Mouse (Mus musculus): ENCODE results near the gene Mul1.

The Mul1 gene

DNA sequence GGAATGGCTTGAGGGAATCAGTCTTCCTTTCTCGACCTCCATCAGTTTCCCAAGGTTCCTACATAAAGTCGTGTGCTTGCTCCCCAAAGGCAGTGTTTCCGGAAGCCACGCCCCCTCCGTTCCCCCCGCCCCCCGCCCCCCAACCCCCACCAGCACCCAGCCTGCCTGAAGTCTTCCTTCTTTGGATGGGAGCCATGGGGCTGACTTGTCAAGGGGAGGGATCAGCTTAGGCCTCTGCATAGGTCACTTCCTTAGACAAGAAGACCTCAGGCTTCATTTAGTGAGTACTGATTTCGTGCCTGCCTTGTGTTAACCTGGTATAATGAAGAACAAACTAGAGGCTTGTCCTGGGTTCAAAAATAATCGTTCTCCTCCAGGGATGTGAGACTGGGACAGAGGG lies 26.4 kb downstream of the Mul1 start:
- DNase-seq (ENCODE audit: low read depth, low spot score): no peak

DNA sequence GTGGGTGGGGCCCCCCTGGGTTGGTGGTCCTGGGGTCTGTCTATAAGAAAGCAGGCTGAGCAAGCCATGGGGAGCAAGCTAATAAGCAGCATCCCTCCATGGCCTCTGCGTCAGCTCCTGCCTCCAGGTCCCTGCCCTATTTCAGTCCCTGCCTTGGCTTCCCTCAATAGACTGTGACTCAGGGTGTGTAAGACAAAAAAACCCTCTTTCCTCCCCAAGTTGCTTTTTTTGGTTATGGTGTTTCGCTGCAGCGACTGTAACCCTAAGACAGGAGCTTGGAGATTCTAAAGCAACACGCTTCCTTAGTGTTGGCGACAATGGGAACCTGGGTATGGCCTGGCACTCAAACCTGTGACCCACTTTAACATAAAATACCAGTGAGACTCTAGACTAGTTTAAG lies 27.0 kb downstream of the Mul1 start:
- DNase-seq (ENCODE audit: low read depth, low spot score): no peak

DNA sequence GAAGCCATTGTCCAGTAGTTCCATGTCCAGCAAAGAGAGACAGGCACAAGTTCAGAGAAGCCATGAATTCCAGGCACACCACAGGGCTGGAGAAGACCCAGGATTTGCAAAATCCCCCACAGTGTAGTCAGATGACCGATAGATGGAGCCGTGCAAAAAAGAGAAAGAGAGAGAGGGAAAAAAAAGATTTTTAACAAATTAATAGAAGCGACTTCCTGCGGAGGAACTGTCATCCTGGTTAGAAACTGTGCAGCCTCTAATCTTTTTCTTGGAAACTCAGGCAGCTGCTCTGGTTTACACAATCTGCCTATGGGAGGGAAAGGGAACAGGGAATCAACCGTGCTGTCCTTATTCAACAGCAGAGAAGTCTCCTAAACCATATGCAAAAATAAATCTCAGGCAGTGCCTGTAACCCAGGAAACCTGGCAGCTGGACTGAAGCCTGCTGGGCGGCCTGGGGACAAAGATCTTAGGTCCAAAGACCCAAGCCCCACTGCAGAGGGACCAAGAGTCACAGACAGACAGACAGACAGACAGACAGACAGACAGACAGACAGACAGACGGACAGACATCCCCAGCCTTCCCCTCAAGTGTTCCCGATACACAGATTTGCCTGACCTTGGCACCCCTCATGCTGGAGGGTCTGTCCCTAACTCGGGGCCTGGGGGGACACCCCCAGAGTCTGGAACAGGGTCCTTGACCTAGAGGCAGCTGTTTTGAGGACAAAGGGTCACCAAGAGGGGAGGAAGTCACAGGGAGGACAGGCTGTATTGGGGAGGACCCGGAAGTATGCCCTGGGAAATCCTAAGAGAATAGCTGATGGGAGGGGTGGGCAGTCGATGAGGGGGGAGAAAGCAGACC lies 28.7 kb downstream of the Mul1 start:
- DNase-seq (ENCODE audit: low read depth, low spot score): no peak

DNA sequence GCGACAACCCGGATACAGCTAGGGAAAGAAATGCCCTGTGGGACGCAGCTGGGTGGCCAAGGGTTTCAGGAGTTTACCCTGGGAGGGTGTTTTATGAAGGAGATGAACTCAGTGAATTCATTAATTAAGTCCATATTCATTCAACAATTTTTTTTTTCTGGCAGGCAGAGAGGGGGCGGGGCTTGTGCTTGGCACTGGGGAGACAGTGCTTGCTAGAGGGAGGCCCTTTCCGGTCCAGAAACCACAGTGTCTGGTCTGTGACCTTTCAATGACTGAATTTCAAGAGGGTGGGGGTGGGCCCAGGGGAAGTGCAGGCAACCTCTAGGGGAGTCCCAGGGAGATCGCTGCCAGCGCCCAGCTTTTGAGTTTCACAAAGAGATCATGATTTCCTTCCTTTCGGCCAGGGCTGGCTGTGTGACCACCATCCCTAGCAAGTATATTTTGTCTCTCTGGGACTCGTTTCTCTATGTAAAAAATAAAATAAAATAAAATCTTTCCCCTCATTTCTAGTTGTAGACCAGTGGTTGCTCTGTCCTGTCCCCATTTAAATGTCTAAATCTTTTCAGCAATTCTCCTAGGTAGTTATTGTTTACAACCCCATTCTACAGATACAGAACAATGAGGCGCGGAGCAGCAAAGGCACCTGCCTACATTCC lies 29.5 kb downstream of the Mul1 start:
- DNase-seq (ENCODE audit: low read depth, low spot score): peak; percentile 81

DNA sequence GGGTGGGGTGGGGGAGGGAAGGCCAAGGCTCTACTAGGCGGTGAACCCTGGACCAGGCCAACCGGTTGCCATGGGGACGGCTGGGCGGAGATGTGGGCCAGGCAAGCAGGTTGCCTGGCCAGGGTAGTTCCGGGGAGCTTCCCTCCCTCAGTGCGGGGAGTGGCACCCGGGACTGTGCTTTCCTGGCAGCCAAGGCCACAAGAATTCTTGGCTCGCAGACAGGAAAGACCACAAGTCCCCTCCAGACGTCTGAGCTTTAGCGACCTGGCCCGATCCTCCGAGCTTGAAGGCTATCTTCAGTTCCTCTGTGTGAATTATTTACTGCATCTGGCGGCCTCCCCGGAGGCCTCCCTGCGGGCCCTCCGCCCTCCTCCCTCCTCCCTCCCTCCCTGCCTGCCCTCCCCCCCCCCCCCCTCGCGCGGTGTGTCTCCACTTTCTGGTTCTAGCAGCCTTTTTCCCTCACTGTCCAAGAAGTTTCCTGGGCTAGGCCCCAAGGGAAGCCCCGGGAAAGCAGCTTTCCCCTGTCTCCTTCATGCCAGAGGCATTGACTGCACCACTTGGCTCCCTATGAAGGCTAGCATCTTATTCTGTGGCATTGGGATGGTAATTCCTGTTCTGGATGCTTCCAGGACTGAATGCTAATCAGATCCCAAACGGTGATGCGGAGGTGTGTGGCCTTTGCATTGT lies 30.3 kb downstream of the Mul1 start:
- DNase-seq (ENCODE audit: low read depth, low spot score): peak; percentile 38

DNA sequence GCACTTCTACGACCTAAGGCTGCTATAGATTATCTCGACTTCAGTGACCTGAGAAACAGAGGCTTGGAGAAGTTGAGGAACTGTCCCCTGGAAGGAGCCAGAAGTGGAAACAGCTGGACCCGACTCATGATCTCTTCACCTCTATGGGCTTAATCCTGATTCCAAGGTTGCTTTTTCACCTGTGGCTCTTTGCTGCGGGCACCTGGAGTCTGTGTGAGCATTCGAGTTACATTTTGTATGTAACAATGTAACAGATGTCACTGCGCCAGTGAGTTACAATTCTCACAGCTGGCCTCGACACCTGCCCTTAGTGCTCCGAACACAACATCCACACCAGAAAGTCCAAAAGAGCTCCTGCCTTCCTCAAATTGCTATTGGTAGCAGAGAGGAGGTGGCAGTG lies 31.0 kb downstream of the Mul1 start:
- DNase-seq (ENCODE audit: low read depth, low spot score): no peak

DNA sequence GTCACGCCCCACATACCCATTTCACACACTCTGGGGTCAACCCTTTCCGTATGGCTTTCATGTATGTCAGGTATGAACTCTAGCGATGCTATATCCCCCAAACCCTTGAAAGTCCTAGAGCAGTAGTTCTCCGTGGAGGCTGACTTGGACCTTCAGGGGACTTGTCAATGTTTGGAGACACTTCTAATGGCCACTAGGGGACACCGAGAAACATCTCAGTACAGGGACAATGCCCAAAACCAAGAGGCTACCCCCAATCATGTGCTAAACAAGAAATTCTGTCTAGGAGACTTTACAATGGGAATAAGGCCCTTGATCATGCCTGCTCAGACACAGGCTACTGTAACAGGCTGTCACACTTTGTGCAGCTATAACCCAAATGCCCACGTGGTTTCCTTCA lies 32.2 kb downstream of the Mul1 start:
- DNase-seq (ENCODE audit: low read depth, low spot score): no peak

DNA sequence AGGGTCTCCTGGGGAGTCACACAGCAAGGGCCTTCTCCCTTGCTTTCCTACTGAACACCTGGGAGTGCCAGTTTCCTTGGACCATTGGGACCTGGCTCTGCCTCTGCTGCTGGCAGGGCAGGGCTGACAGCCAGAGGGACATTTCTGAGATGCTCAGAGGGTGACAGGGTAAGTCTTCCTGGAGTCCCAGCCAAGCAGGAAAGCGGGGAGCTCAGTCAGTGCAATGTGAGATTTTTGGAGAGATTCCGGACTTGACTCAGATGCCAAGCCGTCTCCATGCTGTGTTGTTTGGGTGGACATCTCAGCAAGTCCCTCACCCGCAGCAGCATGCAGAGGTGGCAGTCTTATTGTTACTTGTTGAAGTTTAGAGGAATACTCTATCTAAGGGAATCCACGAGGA lies 33.0 kb downstream of the Mul1 start:
- DNase-seq (ENCODE audit: low read depth, low spot score): no peak

DNA sequence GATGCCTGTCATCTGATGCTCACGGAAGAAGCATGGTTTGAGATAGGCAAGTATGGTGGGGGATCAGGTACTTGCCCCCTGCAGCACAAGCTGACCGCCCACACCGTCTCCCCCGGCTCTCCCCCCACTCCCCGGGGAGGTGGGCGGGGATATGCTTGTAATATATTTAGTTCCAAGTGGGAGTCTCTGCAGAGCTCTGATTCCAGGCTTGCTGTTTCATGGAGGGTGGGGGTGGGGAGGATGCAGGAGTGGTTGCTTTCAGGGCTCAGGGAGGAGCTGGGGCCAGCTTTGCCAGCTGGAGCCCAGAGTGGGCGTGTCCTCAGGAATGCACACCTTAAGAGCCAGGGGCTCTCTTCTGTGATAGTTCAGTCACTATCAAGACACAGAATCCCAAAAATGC lies 34.6 kb downstream of the Mul1 start:
- DNase-seq (ENCODE audit: low read depth, low spot score): no peak

DNA sequence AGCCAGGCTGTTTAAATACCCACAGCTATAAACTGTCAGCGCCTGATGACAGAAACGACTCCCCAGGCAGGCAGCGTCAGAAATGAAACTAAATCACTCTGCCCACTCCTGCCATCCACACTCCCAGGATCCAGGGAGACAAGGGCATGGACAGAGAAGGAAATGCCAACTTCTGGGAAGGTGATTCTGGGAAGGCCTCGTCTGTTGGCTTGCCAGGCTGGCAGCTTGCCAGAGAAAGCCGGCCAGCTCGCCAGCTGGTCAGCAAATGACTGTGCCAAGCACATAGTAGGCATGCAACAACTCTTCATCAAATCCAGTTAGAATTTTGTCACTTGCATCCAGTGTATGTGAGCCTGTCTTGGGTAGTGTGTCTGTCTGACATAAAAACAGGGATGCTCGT lies 36.8 kb downstream of the Mul1 start:
- no peak for DNase-seq (ENCODE audit: low read depth, low spot score)

DNA sequence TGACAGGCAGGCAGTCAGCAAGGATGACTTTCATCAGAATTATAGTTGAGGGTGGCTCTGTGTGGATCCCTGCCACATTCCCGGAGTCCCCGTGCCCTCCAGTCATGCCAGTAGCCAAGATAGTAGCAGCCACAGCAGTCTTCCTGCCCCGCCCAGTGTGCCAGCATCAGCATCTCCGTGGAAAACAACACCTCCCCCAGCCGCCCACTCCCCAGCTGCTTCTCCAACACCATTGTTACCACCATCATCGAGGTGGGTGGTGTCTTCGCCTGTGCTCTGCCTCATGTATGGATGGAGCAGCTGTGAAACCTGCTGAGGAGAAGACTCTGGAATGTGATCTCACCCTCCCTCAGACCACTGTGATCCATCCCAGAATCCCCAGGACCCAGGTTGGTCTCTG lies 45.1 kb downstream of the Mul1 start:
- no peak for DNase-seq (ENCODE audit: low read depth, low spot score)

DNA sequence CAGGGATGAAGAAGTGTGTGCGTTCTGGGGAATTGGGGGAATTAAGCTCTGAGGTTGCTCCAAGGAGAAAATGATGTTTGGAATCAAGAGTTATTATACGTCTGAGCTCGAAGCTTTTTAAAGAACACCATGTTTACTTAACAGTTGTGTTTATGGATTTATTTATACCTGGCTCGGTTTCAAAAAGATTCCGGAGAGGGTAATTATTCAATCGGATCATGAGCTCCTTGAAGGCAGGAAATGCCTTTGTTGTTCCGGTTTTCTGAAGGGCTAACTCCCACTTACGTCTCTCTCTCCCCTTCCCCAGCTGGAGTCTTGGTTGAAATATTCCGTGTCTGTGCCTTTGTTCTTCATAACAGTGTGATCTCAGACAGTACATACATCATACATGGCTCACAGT lies 46.5 kb downstream of the Mul1 start:
- DNase-seq (ENCODE audit: low read depth, low spot score): no peak

DNA sequence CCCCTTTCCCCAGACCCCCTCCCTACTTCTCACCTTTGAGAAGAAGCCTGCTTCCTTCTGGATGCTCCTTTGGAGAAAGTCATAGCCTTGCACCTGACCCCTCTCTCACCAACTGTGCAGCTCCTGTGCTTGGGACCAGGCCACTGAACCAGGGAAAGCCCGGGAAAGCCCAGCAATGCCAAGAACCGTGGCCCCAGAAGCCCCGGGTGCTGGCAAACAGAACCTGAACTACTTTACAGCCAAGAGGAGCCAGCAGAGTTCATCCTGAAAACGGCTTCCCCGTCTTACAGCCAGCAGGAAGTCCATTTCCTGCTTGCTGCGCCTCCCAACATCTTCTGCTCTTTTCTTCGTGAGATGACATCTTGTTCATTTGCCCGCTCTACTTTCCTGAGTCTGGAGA lies 48.2 kb downstream of the Mul1 start:
- no peak for DNase-seq (ENCODE audit: low read depth, low spot score)

DNA sequence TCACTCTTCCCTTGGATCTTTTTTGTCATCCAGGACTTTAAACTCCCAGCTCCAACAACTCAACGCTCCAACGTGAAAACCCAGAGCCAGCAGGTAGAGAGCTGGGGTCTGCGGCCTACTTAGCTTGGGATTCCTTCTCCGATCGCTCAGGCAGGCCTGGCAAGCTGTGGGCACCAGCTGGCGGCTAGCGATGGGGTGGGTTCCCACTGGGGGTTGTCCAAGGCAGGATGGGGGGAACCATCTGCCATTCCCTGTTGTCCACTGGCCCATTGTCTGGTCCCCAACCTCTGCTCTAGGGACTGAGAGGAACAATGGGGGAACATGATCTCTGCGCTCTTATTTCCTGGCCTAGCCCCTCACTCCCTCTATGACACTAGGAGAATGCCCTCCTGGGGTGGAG lies 53.8 kb downstream of the Mul1 start:
- DNase-seq (ENCODE audit: low read depth, low spot score): no peak

DNA sequence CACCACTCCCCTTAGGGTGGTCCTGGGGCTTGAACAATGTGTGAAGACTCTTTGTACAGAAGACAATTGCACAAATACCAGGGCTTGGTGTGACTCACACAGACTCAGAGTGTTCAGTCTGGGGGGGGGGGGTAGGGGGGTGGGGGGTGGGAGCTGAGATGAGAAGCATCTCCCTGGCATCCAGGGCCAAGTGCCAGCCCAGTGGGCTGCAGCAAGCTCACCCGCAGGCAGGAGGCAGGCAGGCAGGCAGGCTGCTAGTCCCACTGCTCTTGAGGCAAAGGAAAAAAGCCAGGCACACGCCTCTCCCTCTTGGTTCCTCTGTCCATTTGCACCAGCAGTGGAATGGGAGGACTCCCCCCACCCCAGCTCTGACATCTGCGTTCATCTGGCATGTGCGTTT lies 56.6 kb downstream of the Mul1 start:
- no peak for DNase-seq (ENCODE audit: low read depth, low spot score)
